Mouse (Mus musculus): ENCODE results near the gene Itgal.
A peak's percentile ranks its signal among the peaks of the same experiment; 100 is the strongest.
"Not testable (repeated sequence)": the region's sequence is repeated elsewhere in the genome, so short reads cannot be mapped to it uniquely, and the experiment has no call there.

Itgal gene

DNA sequence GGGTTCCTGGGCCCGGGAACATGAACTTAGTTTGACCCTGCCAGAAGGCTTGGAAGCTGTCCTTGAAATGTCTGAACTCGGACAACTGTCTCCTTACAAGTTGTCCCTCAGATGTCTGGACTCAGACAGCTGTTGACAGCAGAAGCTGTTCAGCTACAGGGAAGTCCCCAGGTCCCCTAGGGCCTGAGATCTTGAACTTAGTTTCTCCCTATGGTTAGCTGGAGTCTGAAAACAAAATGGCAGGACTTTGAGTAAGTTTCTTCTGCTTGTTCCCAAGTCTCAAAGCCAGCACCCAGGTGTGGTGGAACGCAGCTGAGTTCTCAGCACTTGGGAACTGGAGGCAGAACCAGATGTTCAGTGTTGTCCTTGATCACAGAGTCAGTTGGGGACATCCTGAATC lies 16.0 kb upstream of the Itgal start:
- no peak for DNase-seq

DNA sequence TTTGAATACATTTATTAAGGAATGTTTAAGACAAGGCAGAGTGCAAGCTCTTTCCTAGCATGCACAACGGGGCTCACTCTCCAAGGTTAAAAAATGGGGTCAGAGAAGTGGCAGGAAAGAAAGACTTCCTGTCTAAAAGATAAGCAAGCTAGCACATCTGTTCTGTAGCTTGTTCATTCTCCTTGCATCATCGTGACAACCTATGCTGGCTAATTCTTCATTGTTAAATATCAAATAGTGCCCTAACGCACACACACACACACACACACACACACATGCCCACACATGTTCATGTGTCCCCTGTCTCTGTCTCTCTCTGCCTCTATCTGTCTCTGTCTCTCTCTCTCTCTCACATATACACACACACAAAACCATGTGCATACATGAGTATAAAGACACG lies 14.9 kb upstream of the Itgal start:
- DNase-seq = no peak

DNA sequence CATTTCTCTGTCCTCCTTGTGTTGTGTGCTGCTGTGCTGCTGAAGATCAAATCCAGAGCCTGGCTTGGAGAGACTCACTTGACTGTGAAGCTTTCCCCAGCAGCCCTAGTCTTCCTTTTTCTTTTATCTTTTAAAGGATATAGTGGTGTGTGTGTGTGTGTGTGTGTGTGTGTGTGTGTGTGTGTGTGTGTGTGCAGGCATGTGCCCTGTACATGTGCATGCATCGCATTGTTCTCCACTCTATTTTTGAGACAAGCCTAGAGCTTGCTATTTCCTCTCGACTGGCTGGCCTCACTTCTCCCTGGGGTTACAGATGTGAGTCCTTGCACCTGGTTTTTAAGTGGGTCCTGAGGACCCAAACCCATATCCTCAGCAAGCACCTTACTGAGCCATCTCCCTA lies 13.9 kb upstream of the Itgal start:
- no peak for DNase-seq

DNA sequence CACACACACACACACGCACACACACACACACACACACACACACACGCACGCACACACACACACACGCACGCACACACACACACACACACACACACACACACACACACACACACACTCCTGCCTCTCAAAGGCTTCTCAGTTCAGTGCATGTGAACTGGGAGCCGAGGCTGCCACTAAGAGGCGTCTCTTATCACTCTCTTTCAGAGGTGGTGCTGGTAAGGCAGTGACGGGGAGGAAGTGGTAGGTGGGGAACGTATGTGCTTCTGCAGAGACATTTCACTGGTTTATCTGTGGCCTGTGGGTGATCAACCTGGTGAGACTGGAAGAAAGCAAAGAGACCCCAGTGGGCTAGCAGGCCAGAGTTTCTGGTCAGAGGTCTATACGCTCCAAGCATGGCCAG lies 10.9 kb upstream of the Itgal start:
- no peak for DNase-seq

DNA sequence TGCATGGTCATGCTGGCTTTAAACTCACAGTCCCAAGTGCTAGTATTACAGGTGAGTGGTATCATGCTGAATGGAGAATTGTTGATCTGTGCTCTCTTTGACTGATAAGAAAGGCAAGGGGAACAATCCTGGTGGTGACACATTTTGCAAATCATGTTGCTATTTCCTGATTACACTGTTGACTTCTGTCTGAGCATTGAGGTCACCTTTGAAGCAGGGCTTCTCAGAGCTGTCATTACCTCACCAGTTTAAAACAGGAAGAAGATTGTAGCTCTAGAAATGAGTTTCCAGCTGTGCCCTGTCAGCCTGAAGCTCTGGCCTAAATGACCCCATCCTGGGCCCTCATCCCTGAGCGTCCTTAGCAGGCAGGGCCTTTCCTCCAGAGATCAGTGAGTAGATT lies 8.1 kb upstream of the Itgal start:
- no peak for DNase-seq

DNA sequence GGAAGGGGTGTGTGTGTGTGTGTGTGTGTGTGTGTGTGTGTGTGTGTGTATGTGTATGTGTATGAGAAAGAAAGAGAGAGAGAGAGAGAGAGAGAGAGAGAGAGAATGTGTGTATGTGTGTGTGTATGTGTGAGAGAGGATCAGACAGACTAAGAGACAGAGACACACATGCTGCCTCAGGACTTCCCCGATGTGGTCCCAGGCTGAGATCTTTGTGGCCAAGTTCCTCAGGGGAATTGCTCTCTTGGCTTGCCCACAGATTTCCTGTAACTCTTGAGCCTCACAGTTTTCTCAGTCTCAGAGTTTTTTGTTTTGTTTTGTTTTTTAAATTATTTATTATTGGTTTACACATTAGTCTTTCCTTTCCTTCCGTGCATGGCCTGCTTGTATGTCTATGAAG lies 6.8 kb upstream of the Itgal start:
- DNase-seq = no peak

DNA sequence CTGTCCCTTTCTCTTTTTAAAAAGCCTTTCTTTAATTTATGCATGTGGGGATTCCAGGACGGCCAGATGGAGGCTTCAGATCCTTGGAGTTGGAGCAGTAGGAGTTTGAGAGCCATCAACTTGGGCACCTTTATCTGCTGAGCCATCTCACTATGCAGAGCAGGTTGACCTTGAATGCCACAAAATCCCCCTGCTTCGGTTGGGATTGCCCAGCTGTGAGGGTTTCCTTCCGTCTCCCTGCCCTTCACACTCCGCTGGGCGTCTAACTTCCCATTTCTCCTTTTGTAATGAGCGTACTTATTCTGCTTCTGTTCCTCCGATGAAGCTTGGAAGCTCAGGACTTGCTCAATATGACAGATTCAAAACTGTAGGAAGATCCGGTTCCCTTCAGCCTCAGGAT lies 5.9 kb upstream of the Itgal start:
- DNase-seq = no peak

DNA sequence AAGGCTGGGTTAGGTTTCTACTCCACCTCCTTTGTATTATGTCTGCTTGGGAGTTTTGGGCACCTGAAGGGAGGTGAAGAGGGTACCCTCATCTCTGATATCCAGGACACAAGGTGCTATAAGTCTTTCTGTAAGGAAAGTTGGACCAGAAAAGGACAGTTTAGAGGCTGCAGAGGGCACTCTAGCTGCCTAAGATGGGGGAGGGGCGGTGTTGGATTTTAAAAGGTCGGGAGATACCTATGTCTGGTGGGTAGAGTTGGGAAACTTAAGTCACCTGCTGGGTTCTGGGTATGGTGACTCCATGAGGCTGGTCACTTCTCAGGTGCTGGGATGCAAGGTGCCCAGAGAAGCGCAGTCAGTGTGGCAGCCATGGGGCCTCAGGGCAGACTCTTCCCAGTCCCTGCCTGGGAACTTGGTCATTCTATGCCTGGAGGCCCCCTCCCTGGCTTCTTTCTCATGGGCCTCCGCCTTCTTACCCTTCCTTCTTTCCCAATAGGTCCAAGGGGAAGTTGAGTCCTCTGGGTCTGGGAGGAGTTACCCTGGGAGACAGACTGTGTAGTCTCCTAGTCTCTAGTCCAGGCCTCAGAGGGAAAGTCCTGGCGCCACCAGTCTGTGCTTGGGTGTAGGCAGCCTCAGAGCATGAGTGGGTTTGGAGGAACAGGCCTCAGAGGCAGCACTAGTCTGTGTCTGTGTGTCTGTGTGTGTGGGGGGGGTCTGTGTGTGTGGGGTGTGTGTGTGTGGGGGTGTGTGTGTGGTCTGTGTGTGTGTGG lies 911 bp downstream of the Itgal start:
- DNase-seq = no peak

DNA sequence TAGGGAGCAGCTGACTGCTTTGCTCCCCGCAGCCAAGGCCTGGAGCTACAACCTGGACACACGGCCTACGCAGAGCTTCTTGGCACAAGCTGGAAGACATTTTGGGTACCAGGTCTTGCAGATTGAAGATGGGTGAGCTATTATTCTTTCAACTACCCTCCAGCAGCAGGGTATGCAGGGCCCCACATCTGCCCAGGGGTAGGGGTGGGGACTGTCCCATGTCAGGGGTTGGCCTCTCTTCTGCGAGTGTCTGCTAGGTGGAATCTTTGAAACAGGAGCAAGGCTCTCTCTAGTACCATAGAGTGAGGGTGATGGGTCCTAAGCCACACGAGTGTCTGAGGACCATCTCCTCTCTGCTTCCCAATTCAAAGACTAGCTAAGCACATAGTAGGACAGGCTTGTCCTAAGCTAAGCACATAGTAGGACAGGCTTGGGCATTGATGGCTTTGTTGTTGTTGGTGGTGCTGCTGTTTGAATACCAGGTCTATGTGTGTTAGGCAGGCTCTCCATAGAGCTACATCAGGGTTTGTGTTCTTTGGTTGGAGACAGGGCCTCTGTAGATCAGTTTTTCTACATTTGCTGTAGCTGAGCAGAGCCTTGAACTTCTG lies 1.6 kb downstream of the Itgal start:
- no peak for DNase-seq

DNA sequence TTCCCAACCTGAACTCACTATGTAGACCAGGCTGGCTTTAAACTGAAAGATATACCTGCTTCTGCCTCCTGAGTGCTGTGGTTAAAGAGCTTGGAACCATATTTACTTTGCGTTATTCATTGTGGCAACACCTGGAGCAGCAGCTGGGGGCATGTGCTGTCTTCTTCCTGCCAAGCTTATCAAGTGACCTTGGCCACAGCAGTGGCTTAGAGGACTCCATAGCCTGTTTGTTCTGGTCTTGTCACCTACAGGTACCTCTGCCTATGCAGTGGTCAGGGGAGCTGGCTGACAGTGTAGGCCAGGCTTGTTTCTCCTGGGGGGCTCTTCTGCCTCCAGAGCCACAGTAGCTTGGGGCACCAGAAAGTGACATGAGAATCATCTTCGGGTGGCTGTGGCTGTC lies 12.4 kb downstream of the Itgal start:
- DNase-seq = no peak

DNA sequence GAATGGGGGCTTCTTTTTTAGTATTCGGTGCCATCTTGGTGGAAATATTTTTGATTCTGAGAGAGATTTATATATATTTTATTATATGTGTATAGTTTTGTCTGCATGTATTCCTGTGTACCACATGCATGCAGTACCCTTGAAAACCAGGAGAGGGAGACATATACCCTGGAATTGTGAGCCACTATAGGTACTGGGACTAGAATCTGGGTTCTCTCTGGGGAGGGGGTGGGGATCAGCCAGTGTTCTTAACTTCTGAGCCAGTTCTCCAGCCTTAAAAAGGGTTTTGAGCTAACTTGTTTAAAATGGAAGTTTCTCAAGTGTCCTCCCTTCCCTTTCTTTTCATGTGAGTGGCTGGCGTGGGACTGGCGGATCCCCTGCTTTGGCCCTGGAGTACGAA lies 12.8 kb downstream of the Itgal start:
- peak; percentile 38 for DNase-seq

DNA sequence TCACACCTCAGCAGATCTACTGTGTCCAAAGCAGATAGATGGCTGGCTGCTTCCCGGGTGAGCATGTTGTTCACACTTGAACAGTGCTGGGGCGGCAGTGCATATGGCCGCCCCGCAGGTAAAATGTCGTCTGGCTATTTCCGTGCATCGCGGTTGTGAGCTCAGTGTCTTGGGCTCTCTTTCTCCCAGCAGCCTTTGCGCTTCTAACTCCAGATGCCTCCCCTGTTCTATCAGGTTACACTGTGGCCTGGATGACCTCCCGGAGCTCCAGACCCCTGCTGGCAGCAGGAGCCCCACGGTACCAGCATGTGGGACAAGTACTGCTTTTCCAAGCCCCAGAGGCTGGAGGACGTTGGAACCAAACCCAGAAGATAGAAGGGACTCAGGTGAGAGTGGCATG lies 13.9 kb downstream of the Itgal start:
- no peak for DNase-seq

DNA sequence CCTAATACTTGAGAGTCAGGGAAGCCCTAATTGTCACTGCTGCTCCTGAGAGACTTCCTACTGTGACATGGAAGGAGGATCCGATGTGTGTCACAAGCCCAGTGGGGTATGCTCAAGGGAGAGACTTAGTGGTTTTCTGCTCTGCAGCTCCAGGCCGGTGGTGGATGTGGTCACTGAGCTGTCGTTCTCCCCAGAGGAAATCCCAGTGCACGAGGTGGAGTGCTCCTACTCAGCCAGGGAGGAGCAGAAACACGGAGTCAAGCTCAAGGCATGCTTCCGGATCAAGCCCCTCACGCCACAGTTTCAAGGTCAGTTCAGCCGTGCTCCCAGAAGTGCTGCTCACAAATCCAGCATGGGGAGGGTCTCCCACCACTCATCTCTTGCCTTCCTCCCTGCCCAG lies 17.9 kb downstream of the Itgal start:
- DNase-seq = no peak

DNA sequence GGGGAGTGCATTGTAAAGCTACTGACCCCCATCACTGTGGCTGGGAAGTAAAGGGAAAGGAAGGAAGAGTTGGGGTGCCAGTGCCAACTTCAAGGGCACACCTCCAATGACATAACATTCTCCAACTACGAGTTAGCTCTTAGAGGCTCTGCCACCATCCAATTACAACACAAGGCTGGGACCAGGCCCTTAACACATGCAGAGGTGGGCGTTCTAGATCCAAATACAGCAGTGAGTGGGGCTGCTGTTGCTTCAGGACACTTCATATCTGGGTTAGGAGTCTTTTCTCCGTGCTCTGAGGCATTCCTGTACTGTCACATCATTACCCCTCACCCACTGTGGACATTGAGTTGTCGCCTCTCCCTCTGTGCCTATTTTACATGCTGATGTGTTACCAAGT lies 25.0 kb downstream of the Itgal start:
- no peak for DNase-seq

DNA sequence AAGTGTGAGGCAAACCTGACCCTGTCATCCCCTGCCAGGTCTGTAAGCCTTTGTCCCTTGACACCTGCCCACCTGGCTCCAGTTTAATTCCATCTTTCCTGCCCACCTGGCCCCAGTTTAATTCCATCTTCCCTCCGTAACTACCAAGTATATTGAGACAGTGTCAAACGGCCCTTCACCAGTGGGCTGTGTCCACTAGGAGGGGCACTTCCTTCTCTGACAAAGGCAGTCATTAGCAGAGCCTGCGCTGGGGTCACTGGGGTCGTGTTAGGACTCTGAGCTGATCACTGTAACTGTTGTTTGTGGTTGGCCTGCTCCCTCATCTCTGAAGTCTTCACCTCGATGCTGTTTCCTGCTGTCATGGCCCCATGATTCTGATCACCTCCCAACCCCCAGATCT lies 26.0 kb downstream of the Itgal start:
- DNase-seq = no peak

DNA sequence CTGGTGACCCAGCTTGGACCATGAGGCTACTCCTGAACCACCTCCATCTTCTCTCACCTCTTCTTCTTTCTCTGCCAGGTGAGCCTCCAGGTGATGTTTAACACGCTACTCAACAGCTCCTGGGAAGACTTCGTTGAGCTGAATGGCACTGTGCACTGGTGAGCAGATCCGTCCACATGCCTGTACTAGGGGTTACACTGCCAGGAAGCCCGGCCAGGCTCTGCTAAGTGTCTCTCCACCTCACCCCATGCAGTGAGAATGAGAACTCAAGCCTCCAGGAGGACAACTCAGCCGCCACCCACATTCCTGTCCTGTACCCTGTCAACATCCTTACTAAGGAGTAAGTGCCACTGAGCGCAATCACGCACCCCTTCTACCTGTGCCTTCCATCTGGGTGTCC lies 28.9 kb downstream of the Itgal start:
- DNase-seq = no peak

DNA sequence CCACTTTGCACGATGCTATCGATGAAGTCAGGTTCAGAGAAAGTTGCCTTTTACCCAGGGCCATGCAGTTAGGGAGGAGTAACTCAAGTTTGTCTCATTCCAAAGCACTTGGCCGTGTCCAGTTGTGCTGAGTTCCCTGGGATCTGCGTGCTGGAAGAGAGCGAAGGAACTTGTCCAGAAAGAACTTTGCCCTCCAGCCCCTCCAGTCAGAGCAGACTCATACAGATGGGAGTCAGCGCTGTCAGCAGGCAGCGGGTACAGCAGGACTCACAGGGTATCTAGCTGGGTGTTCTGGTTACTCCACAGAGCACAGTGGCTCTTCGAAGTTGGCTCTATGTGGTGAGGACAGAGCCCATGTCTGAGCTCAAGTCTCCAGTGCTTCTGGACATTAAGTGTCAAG lies 29.5 kb downstream of the Itgal start:
- DNase-seq = no peak

DNA sequence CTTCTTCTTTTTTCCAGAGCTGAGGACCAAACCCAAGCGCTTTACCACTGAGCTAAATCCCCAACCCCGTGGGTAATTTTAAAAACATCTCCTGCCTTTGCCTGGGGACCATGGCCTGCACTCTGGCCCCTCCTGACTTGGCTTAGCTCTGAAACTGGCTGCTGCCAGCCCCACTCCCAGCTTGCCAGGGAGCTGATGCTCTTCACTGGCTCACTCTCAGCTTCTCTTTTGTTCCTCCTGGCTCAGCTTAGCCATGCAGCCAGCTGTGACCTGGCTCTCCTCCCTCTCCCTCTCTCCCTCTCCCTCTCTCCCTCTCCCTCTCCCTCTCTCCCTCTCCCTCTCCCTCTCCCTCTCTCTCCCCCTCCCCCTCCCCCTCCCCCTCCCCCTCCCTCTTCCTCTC lies 30.6 kb downstream of the Itgal start:
- peak; percentile 45 for DNase-seq

DNA sequence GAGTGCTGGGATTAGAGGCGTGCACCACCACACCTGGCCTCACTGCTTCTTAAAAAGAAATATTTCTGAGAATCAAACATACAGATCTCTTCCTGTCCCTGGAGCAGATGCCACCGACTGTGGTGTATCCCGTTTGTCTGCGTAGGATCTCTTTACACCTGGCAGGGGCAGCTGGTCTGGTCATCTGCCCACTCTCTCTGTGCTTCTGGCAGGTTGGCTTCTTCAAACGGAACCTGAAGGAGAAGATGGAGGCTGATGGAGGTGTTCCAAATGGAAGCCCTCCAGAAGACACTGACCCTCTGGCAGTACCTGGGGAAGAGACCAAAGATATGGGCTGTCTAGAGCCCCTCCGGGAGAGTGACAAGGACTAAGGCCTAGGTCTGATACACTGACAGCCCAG lies 37.2 kb downstream of the Itgal start:
- no peak for DNase-seq

DNA sequence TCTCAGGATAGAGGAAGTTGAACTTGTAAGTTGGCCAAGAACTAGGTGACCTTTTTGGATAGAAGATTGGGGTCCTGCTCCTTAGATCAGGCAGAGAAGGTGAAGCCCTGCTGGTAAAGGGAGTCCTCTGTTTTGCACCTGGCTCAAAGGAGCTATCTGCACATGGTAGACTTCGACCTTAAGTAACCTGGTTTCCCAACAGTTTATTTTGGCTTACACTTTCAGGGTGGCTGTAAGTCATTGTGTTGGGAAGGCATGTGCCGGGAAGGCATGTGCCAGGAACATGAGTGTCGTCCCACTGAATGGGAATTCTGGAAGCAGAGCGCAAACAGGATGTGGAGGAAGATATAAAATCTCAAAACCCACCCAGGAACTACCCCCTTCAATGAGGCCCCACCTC lies 39.5 kb downstream of the Itgal start:
- no peak for DNase-seq

DNA sequence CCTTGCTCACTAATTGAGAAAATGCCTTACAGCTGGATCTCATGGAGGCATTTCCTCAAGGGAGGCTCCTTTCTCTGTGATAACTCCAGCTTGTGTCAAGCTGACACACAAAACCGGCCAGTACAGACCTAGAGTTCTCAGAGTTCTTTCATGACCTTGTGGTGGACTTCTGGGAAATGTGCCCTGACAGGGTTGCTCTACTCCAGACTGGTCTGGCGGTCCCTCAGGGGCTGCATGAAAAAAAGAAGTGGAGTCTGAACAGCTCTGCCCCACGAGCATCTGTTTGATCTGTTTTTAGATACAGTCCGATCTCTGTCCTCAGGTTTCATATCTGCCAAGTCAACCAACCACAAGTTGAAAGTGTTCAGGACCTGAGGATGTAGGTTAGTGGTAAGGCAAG lies 41.6 kb downstream of the Itgal start:
- DNase-seq = no peak

DNA sequence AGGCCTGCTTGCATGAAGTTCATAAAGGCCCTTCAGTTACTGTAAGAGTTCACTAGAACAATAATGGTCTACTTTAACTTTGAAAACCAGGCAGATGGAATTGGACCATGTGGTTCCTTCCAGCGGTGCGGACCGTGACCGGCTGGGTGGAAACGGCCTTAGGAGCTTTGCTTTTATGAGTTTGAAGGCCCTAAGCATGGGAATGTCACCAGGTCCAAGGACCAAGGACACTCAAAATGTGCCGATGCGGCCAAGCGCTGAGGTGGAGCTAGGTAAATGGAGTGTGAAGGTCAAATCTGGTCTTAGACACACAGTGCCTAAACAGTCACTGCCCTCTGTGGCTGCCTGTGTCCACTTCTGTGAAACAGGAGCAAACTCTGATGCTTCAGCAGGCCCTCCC lies 45.3 kb downstream of the Itgal start:
- no peak for DNase-seq

DNA sequence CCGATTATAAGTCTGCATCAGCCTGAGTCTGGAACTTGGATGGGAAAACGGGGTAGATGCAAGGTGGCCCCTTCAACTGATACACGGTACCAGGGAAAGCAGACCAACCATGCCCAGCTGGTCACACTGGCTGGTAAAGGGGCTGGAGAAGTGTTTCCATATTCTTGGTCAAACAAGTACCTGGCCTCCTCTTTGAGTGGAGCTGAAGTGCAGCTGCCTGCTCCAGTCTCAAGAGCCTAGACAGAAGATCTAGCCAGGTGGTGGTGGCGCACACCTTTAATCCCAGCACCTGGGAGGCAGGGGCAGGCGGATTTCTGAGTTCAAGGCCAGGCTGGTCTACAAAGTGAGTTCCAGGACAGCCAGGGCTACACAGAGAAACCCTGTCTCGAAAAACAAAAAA lies 45.8 kb downstream of the Itgal start:
- DNase-seq = not testable (repeated sequence)

DNA sequence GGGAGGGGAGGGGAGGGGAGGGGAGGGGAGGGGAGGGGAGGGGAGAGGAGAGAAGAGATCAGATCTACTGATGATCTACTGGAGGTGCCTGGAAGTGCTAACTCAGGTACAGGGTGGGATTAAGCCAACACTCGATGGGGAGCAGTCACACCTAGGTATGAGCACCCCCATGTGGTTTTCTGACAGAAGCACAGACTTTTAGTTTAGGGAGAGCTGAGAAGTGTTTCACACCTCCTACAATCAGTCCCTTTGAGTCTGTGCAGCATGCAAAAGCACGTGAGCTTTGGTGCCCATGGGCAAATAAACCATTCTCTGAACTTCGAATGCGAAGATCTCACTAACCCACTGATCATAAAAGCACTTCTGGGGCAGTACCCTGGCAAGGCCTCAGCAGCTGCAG lies 46.3 kb downstream of the Itgal start:
- DNase-seq = no peak

DNA sequence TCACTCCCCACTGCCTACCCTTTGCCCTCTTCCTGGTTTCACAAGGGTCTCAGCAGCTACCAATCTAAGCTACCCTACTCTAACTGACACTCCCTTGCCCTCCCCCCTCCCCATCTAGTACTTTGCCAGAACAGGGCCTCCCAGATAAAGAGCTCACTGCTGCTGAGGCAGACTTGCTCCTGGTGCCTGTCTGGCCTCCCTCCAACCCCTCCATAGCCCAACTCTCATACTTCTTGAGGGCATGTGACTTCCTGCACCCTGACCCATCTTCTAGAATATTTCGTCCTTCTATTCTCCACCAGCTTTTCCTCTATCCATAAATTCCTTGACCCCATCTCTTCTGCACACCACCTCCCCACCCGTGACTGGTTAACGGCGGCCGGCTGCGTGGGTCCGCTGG lies 46.8 kb downstream of the Itgal start:
- no peak for DNase-seq
